Mouse (Mus musculus) CH12.LX (cell line): ENCODE results near the gene Fam20c. TPM values are rescaled to one million over a fixed set of nuclear protein-coding genes. Genes with fewer than 3 reads are reported as not detected.

Source experiments
- DNase-seq: peaks from one replicate; pipeline ENCODE4 v3.0.0-alpha.2; 2013; ENCODE audit errors: extremely low read depth
- H3K27ac ChIP-seq: 2 replicates; pipeline ENCODE4 v1.5.1; 2012; ENCODE audit warnings: low read depth, mild to moderate bottlenecking, control low read depth, moderate library complexity; ENCODE audit not compliant: insufficient read depth
- H3K27me3 ChIP-seq: replicated peaks from 2 replicates; pipeline ENCODE3; 2012; ENCODE audit warnings: inconsistent platforms
- H3K36me3 ChIP-seq, 2 experiments: replicated peaks in 1 of 2; 2 replicates each; pipeline versions ENCODE3 to v1.6.1; 2012; ENCODE audit warnings: inconsistent platforms in 1 of 2, low read length in 1 of 2, mild to moderate bottlenecking in 1 of 2, mixed read lengths in 1 of 2, moderate library complexity in 1 of 2; ENCODE audit not compliant: control insufficient read depth in 1 of 2, insufficient read depth in 1 of 2
- H3K4me1 ChIP-seq, 2 experiments: 2 replicates each; pipeline ENCODE4 v1.6.1; 2012; ENCODE audit warnings: inconsistent platforms in 1 of 2, moderate library complexity in 1 of 2; ENCODE audit not compliant: insufficient read depth in 2 of 2, control insufficient read depth in 1 of 2
- H3K4me2 ChIP-seq: 2 replicates; pipeline ENCODE4 v1.6.1; 2012; ENCODE audit warnings: low read depth, mild to moderate bottlenecking, control low read depth; ENCODE audit not compliant: poor library complexity, insufficient read depth, severe bottlenecking
- H3K4me3 ChIP-seq, 3 experiments: fragments of 150-350 bp in 1 of 3; sonication (generic) in 1 of 3; replicated peaks in 1 of 3; 2 replicates each; pipeline versions ENCODE3 to v1.5.1; 2011 to 2012; ENCODE audit warnings: low read depth in 2 of 3, low read length in 2 of 3, mild to moderate bottlenecking in 2 of 3, moderate library complexity in 2 of 3, control low read depth in 1 of 3, improper control_type of control experiment in 1 of 3, inconsistent platforms in 1 of 3, mixed read lengths in 1 of 3; ENCODE audit not compliant: poor library complexity in 1 of 3
- H3K79me2 ChIP-seq: replicated peaks from 2 replicates; pipeline ENCODE4 v1.6.1; 2012; ENCODE audit warnings: mild to moderate bottlenecking, moderate library complexity; ENCODE audit not compliant: control insufficient read depth, poor library complexity, insufficient read depth, severe bottlenecking; ENCODE audit errors: extremely low read depth
- H3K9ac ChIP-seq: 2 replicates; pipeline ENCODE4 v1.6.1; 2012; ENCODE audit warnings: low read depth, mild to moderate bottlenecking, control low read depth, moderate library complexity; ENCODE audit not compliant: insufficient read depth
- H3K9me3 ChIP-seq: replicated peaks from 2 replicates; pipeline ENCODE3; 2012; ENCODE audit warnings: low read length, inconsistent platforms, mixed read lengths
- BHLHE40 ChIP-seq: IDR thresholded peaks from 2 replicates; pipeline ENCODE4 v1.6.1; 2011; ENCODE audit warnings: mild to moderate bottlenecking, low read depth, low read length, improper control_type of control experiment
- CHD2 ChIP-seq: IDR thresholded peaks from 2 replicates; pipeline ENCODE4 v1.6.1; 2011; ENCODE audit warnings: low read length, improper control_type of control experiment
- ELF1 ChIP-seq: IDR thresholded peaks from 2 replicates; pipeline ENCODE4 v1.6.1; 2014; ENCODE audit warnings: low read depth, mild to moderate bottlenecking, inconsistent platforms, low read length, improper control_type of control experiment
- ETS1 ChIP-seq: conservative IDR thresholded peaks from 2 replicates; pipeline ENCODE4 v1.6.1; 2012; ENCODE audit warnings: low read depth, mild to moderate bottlenecking, inconsistent platforms, low read length, improper control_type of control experiment, moderate library complexity
- MAFK ChIP-seq: IDR thresholded peaks from 2 replicates; pipeline ENCODE4 v1.6.1; 2011; ENCODE audit warnings: low read length, improper control_type of control experiment; ENCODE audit not compliant: insufficient replicate concordance
- MAX ChIP-seq: IDR thresholded peaks from 2 replicates; pipeline ENCODE4 v1.6.1; 2011; ENCODE audit warnings: low read length, improper control_type of control experiment
- MEF2A ChIP-seq: IDR thresholded peaks from 2 replicates; pipeline ENCODE4 v1.6.1; 2014; ENCODE audit warnings: low read depth, mild to moderate bottlenecking, inconsistent platforms, low read length, improper control_type of control experiment, borderline replicate concordance
- MXI1 ChIP-seq: IDR thresholded peaks from 2 replicates; pipeline ENCODE4 v1.6.1; 2011; ENCODE audit warnings: mild to moderate bottlenecking, low read depth, low read length, improper control_type of control experiment
- NELFE ChIP-seq: IDR thresholded peaks from 2 replicates; pipeline ENCODE4 v1.6.1; 2011; ENCODE audit warnings: low read depth, low read length, improper control_type of control experiment
- NRF1 ChIP-seq: IDR thresholded peaks from 2 replicates; pipeline ENCODE4 v1.6.1; 2014; ENCODE audit warnings: low read depth, mild to moderate bottlenecking, inconsistent platforms, low read length, improper control_type of control experiment, moderate library complexity
- PAX5 ChIP-seq: IDR thresholded peaks from 2 replicates; pipeline ENCODE4 v1.6.1; 2012; ENCODE audit warnings: low read length, inconsistent platforms, mixed read lengths
- POLR2AphosphoS2 ChIP-seq: IDR thresholded peaks from 2 replicates; pipeline ENCODE4 v1.6.1; 2011; ENCODE audit warnings: low read depth, low read length, improper control_type of control experiment
- TBP ChIP-seq: conservative IDR thresholded peaks from 2 replicates; pipeline ENCODE4 v1.6.1; 2011; ENCODE audit warnings: low read depth, low read length, improper control_type of control experiment
- TCF12 ChIP-seq: IDR thresholded peaks from 2 replicates; pipeline ENCODE4 v1.6.1; 2014; ENCODE audit warnings: low read depth, mild to moderate bottlenecking, inconsistent platforms, low read length, improper control_type of control experiment
- UBTF ChIP-seq: IDR thresholded peaks from 2 replicates; pipeline ENCODE4 v1.6.1; 2012; ENCODE audit warnings: low read depth, mild to moderate bottlenecking, inconsistent platforms, low read length, improper control_type of control experiment, moderate library complexity
- USF1 ChIP-seq: IDR thresholded peaks from 2 replicates; pipeline ENCODE4 v1.6.1; 2014; ENCODE audit warnings: low read depth, mild to moderate bottlenecking, inconsistent platforms, low read length, improper control_type of control experiment
- USF2 ChIP-seq: conservative IDR thresholded peaks from 2 replicates; pipeline ENCODE4 v1.6.1; 2011; ENCODE audit warnings: low read depth, low read length, improper control_type of control experiment
- ZC3H11A ChIP-seq: IDR thresholded peaks from 2 replicates; pipeline ENCODE4 v1.6.1; 2012; ENCODE audit warnings: low read depth, mild to moderate bottlenecking, inconsistent platforms, low read length, improper control_type of control experiment
- ZNF384 ChIP-seq: IDR thresholded peaks from 2 replicates; pipeline ENCODE4 v1.6.1; 2012; ENCODE audit warnings: low read depth, low read length, improper control_type of control experiment, inconsistent platforms
- dilution Hi-C: fragments of 300-500 bp; cut with MboI; formaldehyde crosslinking; loops from 2 replicates; pipeline ENCODE4 v1.14.3; 2020; ENCODE audit warnings: low sequenced_read_pairs; ENCODE audit not compliant: extremely low pct_unique_long_range_greater_than_20kb, extremely low pct_ligation_motif_present
- in situ Hi-C: fragments of 300-500 bp; cut with MboI; formaldehyde crosslinking; loops from 3 replicates; pipeline ENCODE4 v1.14.3; 2019; ENCODE audit warnings: low sequenced_read_pairs, low pct_ligation_motif_present, low pct_unique_long_range_greater_than_20kb, mixed read lengths
- polyA plus RNA-seq: library from polyadenylated mRNA; unstranded; fragments of >175 nt; gene quantifications from 2 replicates; pipeline ENCODE4 v1.2.1, GENCODE M21; 2012; ENCODE audit warnings: low read depth; ENCODE audit not compliant: insufficient read length
- total RNA-seq, 2 experiments: library from RNA; depleted of rRNA; stranded (reverse); fragments of 300-350 nt in 1 of 2; fragments of >200 nt in 1 of 2; gene quantifications; 2 replicates each; pipeline ENCODE4 v1.2.3; 2012 to 2014

The Fam20c gene
- total and polyA plus RNA-seq, 3 experiments = 0.13 to 0.84 (median 0.15) TPM

DNA sequence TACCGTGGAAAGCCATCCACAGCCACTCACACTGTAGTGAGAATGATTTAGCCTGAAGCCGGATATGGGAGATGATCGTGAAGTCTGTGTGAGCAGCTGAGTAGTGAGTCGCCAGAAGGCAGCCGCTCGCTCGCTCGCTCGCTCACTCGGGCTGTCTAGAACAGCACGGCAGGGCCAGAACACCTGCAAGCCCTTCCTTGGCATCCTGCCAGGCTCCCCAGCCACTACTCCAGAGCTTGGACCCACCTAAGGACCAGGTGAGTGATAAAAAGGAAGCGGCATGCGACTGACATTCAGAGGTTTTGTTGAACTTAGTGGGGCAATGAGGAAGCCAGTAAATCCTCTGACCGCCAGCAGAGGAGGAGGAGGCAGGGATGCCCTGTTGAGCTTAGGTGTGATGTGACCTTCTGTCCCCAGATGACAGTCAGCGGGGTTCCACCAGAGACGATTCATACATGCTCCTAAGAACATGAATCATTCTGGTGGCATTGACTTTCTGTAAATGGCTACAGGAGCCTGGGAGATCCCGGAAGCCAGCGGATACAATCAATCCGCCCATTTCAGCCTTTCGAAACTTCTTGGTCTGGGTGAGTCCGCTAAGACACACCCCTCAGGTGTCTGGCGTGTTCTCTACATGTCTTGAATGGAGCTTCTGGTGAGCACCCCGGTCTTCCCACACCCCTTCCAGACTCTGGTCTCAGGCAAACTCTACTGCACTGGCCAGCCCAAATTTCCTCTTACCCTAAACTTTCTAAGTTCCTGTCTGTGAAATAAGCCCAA, 95.6 kb downstream of the Fam20c start:
- in situ Hi-C loops (loop anchor here (5.0 kb wide), 2 partner anchors 227 to 327 kb away; no protein-coding TSS in a partner anchor), dilution Hi-C loops (no loop called here)
- H3K27ac ChIP-seq = no peak overlapping the region
- DNase-seq = no peak
- peaks cover 6% of the 10 kb centered on the region for H3K9me3 ChIP-seq
- H3K36me3 ChIP-seq = no peaks in the 10 kb centered on the region
- H3K27me3 ChIP-seq = peaks cover 2% of the 10 kb centered on the region
- no peak overlapping the region for H3K4me2 ChIP-seq
- H3K4me3 ChIP-seq = no peak overlapping the region
- TF ChIP-seq MXI1 (no peak), ZNF384 (no peak), ELF1 (no peak), USF2 (no peak), TCF12 (no peak), USF1 (no peak), BHLHE40 (no peak), UBTF (no peak), PAX5 (no peak), NELFE (no peak), TBP (no peak), CHD2 (no peak), POLR2AphosphoS2 (no peak), MAFK (no peak), ZC3H11A (no peak)
- no peaks in the 10 kb centered on the region for H3K79me2 ChIP-seq
- H3K4me1 ChIP-seq = no peaks in the 10 kb centered on the region
- no peak overlapping the region for H3K9ac ChIP-seq

DNA sequence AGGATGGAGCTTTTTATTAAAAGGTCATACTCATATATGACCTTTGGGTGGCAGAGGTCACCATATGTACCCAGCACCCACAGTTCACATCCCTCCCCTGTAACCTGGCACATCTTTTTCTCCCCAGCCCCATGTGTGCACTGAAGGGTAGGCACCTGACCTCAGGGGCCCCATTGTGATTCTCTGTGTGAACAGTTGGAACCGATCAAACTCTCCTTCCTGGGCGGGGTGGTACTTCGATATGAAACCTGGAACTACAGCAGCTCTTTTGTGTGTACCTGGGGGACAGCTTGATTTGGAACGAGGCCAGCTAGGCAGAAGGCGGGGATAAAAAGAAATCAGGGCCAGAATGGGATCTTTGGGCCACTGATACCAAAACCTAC, 96.1 kb downstream of the Fam20c start:
- peaks cover 6% of the 10 kb centered on the region for H3K9me3 ChIP-seq
- in situ Hi-C loops = no loop called here
- H3K79me2 ChIP-seq = no peaks in the 10 kb centered on the region
- H3K4me3 ChIP-seq = no peak overlapping the region
- H3K9ac ChIP-seq = no peak overlapping the region
- H3K4me2 ChIP-seq = no peak overlapping the region
- no peak overlapping the region for H3K27ac ChIP-seq
- no peaks in the 10 kb centered on the region for H3K36me3 ChIP-seq
- no peak for DNase-seq
- no peak for TF ChIP-seq ETS1
- no peak for TF ChIP-seq MAX
- no peak for TF ChIP-seq POLR2AphosphoS2
- TF ChIP-seq MXI1 = no peak
- no peak for TF ChIP-seq MEF2A
- no peak for TF ChIP-seq NRF1
- TF ChIP-seq, all 38 proteins: peak for 0
- dilution Hi-C loops = no loop called here
- Histone ChIP-seq H3K27me3 (peaks cover 2% of the 10 kb centered on the region), H3K4me1 (no peaks in the 10 kb centered on the region)
